Mouse (Mus musculus) monocyte, adult 5-6 weeks (primary cell): Measurements from ENCODE around the gene Cep164. TPM values are rescaled to one million over a fixed set of nuclear protein-coding genes. Genes with fewer than 3 reads are reported as not detected.
"Not testable (repeated sequence)": the region's sequence is repeated elsewhere in the genome, so short reads cannot be mapped to it uniquely, and the experiment has no call there.

Experiments
- ATAC-seq: fragments of 153-309, 156-312 bp; replicated peaks from 2 replicates; pipeline ENCODE4 v1.8.0; 2017; ENCODE audit warnings: mild to moderate bottlenecking; ENCODE audit not compliant: low TSS enrichment, insufficient number of reproducible peaks, severe bottlenecking, poor library complexity, low FRiP score
- total RNA-seq: library from RNA; stranded (forward); fragments of 200-1000, 200-491, 200-594 nt; gene quantifications from 3 replicates; pipeline ENCODE4 v1.2.3, GENCODE M21; 2017

The Cep164 gene
- 10.6 to 16.4 TPM (median 13.0 TPM) in 3 replicates for total RNA-seq

GRCm38 (mm10) chr9:45828291-45828963 lies at the start of gene Cep164:
Gene Cep164 (minus strand): TSS chr9:45828691.
- peak; percentile 99 for ATAC-seq

- no peak for ATAC-seq
Measured at GRCm38 (mm10) chr9:45877928-45878327, 49.4 kb upstream of the Cep164 start.

DNA sequence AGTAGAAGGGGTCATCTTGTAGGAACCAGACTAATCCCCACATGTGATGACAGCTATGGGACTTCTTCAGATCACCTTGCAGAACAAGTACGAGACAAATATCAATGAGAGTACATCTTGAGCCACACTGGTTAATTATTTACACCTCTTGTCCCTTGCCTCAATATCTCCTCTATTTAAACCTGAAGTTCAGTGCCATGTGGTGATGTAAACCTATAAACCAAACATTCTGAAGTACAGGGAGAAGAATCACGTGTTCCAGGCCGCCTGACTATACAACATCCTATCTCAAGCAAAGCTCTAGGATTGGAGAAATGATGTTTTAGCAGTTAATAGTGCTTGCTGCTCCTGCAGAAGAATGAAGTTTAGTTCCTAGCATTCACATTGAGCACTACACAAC lies 41.8 kb upstream of the Cep164 start:
- no peak for ATAC-seq

- ATAC-seq: no peak
Measured at GRCm38 (mm10) chr9:45869181-45869580, 40.7 kb upstream of the Cep164 start.

DNA sequence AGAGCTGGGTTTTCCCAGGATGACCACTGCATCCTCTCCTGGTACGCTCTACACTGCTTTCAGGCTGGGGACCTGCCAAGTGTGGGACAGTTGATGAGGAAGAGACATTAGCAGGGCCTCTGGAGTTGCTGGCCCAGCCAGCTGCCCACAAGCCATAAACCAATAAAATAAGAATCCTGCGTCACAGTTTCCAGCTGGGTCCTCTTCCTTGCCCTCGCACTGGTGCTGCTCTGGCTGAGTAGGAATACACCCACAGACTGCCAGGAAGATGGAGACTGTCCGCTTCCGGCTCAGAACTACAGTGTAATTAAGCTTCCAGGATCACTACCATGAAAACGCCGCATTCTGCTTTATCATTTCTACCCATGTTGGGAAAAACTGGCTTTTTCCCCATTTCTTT lies 33.3 kb upstream of the Cep164 start:
- ATAC-seq: no peak

DNA sequence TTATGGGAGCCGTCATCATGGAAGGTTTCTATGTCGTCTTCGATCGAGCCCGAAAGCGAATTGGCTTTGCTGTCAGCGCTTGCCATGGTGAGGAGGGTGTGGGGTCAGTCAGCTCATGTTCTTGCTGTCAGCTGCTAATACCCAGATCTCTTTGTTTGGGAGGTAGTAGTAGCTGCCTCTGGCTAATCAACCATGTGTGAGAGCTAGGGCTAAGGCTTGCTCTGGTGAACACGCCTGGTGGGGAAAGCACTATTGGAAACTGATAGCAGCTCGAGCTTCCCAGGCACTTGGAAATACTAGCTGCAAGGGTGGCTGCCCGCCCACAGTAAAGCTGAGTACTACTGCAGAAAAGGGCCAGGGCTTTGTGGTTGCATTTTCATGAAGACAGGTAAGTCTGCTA lies 30.9 kb upstream of the Cep164 start:
- ATAC-seq: no peak

GRCm38 (mm10) chr9:45854136-45854535 lies 25.6 kb upstream of the Cep164 start:
- no peak for ATAC-seq

DNA sequence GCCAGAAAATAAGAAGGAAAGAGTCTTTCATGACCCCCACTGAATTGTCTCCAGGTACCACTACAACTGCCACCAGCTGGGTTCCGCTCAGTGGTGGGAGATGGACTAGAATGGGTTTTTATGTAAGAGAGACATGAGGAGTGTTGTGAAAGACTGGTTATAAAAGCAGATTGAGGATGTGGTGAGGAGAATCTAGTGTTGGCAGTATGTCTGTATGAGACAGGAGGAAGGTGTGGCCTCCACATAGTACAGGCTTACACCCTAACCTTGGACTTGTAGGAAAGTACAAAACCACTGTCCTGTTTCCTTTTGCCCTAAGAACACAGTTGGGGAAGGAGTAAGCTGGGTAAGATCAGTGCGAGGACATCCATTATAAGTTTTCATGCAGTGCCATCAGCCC lies 25.2 kb upstream of the Cep164 start:
- no peak for ATAC-seq

DNA sequence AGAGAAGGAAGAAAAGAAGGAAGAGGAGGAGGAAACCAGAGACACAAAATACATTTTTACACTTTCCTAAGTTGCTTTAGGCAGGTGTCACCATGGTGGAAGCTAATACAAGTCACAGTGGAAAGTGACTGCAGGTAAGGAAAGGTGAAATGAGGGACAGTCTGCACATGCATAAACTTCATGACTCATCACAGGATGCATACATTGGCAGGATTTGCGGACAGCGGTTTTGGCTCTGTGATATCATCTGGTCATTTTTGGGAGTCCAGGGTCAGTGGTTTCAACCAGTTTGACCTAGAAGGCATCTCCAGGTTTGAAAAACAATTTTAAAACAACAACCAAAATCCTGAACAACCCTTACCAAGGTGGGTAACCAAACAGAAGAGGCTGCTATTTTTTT lies 23.3 kb upstream of the Cep164 start:
- no peak for ATAC-seq

GRCm38 (mm10) chr9:45851330-45851729 lies 22.8 kb upstream of the Cep164 start:
- ATAC-seq: 0 out of 2 replicates have a peak, but pooled peaks have one; percentile 7

GRCm38 (mm10) chr9:45850528-45851155 lies 22.2 kb upstream of the Cep164 start:
- ATAC-seq: no peak

DNA sequence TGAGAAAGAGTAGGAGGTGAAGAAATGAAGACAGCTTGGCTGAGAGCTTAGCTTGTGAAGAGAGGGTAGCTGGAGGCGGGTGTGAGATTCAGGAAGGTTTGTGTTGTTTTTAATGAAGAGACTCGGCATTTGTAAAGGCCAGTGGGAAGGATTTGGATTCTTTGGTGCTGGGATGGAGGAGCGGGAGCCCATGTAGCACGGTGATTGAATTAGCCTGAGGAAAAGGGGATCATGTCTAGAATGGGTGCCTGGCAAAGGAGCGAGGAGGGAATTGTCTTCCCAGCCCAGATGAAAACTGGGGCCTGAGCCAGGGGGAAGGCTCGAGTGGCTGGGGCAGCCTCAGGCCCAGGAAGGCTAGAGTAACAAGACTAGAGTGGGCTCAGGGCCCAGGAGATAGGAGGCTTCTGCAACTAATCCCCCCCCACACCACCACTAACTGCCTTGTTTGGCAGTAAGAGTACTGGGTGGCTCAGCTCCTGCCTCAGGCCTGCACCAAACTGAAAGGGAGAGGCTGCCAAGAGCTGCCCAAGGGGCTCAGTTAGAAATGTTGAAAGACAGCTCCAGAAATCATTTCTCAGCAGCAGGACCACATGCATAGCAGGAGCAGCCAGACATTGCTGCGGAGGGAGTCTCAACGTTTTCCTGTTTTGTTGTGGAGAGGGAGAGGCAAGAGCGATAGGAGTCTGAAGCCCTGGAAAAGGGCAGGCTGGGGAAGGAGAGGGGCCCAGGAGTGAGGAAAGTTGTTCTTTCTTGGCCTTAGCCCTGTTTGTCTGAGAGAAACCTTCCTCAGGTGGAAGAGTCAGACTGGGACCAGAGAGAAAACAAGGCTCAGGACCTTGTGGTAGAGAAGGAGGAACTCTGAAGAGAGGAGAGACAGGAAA lies 21.3 kb upstream of the Cep164 start:
- no peak for ATAC-seq

GRCm38 (mm10) chr9:45846891-45847460 lies 18.5 kb upstream of the Cep164 start:
- ATAC-seq: 0 out of 2 replicates have a peak, but pooled peaks have one; percentile 25

GRCm38 (mm10) chr9:45846176-45846575 lies 17.7 kb upstream of the Cep164 start:
- ATAC-seq: not testable (repeated sequence)

- ATAC-seq: no peak
Measured at GRCm38 (mm10) chr9:45845541-45845940, 17.1 kb upstream of the Cep164 start.

- ATAC-seq: no peak
Measured at GRCm38 (mm10) chr9:45843780-45844179, 15.3 kb upstream of the Cep164 start.

DNA sequence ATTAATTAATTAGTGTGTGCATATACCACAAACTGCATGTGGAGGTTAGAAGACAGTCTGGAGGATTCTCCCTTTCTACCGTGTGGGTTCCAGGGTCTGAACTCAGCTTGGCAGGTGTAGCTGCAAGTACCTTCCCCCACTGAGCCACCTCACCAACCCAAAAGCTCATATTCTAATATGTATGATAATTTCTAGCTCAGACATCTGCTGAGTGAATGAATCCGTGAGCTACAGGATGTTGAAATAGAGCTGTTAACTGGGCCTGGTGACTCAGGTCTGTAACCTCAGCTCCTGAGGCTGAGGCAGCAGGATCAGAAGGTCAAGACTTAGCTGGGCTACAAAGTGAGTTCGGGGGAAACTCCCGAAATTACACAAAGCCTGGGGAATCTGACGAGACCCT lies 14.5 kb upstream of the Cep164 start:
- ATAC-seq: no peak

- ATAC-seq: no peak
Measured at GRCm38 (mm10) chr9:45841458-45841857, 13.0 kb upstream of the Cep164 start.

DNA sequence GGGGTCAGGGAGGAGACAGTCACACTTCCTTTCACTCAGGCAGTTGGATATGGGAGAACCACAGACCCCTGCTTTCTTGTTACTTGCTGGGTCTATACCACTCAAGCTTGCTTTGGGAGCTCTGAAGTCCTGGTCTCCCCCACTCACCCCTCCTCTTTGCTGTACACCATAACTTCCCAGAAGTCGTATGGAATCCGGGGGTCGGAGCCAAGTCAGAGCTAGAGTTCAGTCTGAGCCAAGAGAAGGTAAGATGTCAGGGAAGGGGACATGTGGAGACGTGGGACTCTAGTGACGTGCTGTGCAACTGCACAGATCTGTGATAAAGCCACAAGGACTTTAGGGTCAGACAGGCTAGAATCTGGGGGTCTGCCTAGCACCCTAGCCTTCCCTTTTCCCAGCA lies 11.8 kb upstream of the Cep164 start:
- ATAC-seq: no peak
